ENCODE assay signal across 20 mouse cellular contexts in genomic region chr14:38630114-38630513, GRCm38 (mm10).
DNase-seq lines count a peak whose midpoint lies in the region; ATAC-seq and TF ChIP-seq lines count a peak whose summit lies in the region.
"Had no signal": no experiment of that assay in that cellular context is flagged by ENCODE, and none has a peak within 500 bp of the region (broad histone marks: within the 10 kb centered on the region; RNA-seq: fewer than 3 reads in every experiment).

No protein-coding gene starts in this region.

- no peaks in the 10 kb centered on the region for H3K36me3 ChIP-seq in forebrain, embryonic 15.5 days
- no peaks in the 10 kb centered on the region for H3K36me3 ChIP-seq in forebrain, embryonic 14.5 days (ENCODE audit: control insufficient read depth, insufficient read depth, low read length)
- H3K36me3 ChIP-seq in hindbrain, embryonic 14.5 days (replicated peaks; ENCODE audit: control insufficient read depth, insufficient read depth), result no peaks in the 10 kb centered on the region
- no peaks in the 10 kb centered on the region for H3K36me3 ChIP-seq in hindbrain, postnatal 0 days (ENCODE audit: insufficient read depth, low read length)
- H3K36me3 ChIP-seq in MEL (ENCODE audit: control insufficient read depth in 1 of 2, insufficient read depth in 2 of 2, low read length in 2 of 2), result peaks cover 0 to 17% of the 10 kb centered on the region in 2 experiments; a peak in 2 of 4 replicates
- H3K36me3 ChIP-seq: G1E had no signal

- H3K9ac ChIP-seq in forebrain, embryonic 15.5 days (replicated peaks), result no peak overlapping the region
- H3K9ac ChIP-seq in forebrain, embryonic 14.5 days (ENCODE audit: low read length), result no peak overlapping the region
- H3K9ac ChIP-seq in hindbrain, embryonic 14.5 days, result no peak overlapping the region
- no peak overlapping the region for H3K9ac ChIP-seq in hindbrain, postnatal 0 days (replicated peaks; ENCODE audit: low read length)
- no peak overlapping the region for H3K9ac ChIP-seq in MEL (ENCODE audit: control insufficient read depth, low read depth, low read length, poor library complexity, severe bottlenecking)

- TF ChIP-seq CTCF in hindbrain, postnatal 0 days (IDR thresholded peaks at IDR 0.05; ENCODE audit: low read depth), result no peak
- no peak for TF ChIP-seq CTCF in layer of hippocampus, adult 2 months (conservative IDR thresholded peaks at IDR 0.05)
- no peak for TF ChIP-seq CTCF in MEL (IDR thresholded peaks at IDR 0.05 in 2 of 3, conservative IDR thresholded peaks at IDR 0.05 in 1 of 3; ENCODE audit: control insufficient read depth in 1 of 3, insufficient read depth in 1 of 3, low read depth in 2 of 3, low read length in 3 of 3, poor library complexity in 1 of 3, severe bottlenecking in 1 of 3)

- H3K27me3 ChIP-seq in forebrain, embryonic 15.5 days, result no peaks in the 10 kb centered on the region
- H3K27me3 ChIP-seq in forebrain, embryonic 14.5 days (replicated peaks; ENCODE audit: control insufficient read depth, insufficient read depth, low read length), result no peaks in the 10 kb centered on the region
- no peaks in the 10 kb centered on the region for H3K27me3 ChIP-seq in hindbrain, embryonic 14.5 days (ENCODE audit: control insufficient read depth, insufficient read depth, low read length)
- no peaks in the 10 kb centered on the region for H3K27me3 ChIP-seq in hindbrain, postnatal 0 days (ENCODE audit: insufficient read depth, low read length)
- no peaks in the 10 kb centered on the region for H3K27me3 ChIP-seq in MEL (ENCODE audit: control insufficient read depth in 1 of 2, insufficient read depth in 2 of 2, low read length in 2 of 2)
- H3K27me3 ChIP-seq: CH12.LX, Patski had no signal

- TF ChIP-seq POLR2A in MEL (IDR thresholded peaks at IDR 0.05; ENCODE audit: control insufficient read depth in 1 of 2, insufficient read depth in 1 of 2, low read depth in 1 of 2, low read length in 2 of 2, poor library complexity in 1 of 2), result no peak

- no peak for DNase-seq in forebrain, embryonic 14.5 days (ENCODE audit: low spot score)
- no peak for DNase-seq in hindbrain, embryonic 14.5 days (ENCODE audit: low spot score)
- DNase-seq in hindbrain, postnatal 0 days (ENCODE audit: low spot score), result no peak
- no peak for DNase-seq in layer of hippocampus, adult 2 months (ENCODE audit: low spot score in 2 of 2)
- DNase-seq in layer of hippocampus, postnatal 14 days (ENCODE audit: low spot score in 2 of 2), result no peak
- DNase-seq in MEL (ENCODE audit: low read depth, low spot score), result peak; percentile 43
- no peak for DNase-seq in kidney, postnatal 36 days
- DNase-seq: adrenal gland, adult 2 months; adrenal gland, adult 8-10 months; adrenal gland, postnatal 10 days; adrenal gland, postnatal 14 days; adrenal gland, postnatal 25 days; adrenal gland, postnatal 36 days; B cell, adult 2 months had no signal

- whole genome bisulfite sequencing in forebrain, embryonic 15.5 days, result 72% methylated on average over 3 of the region's 3 CpGs
- 90% methylated on average over 3 of the region's 3 CpGs for WGBS in forebrain, embryonic 14.5 days
- 67% methylated on average over 3 of the region's 3 CpGs for WGBS in hindbrain, embryonic 14.5 days
- WGBS in hindbrain, postnatal 0 days, result 65% methylated on average over 3 of the region's 3 CpGs

- no peaks in the 10 kb centered on the region for H3K79me2 ChIP-seq in MEL (ENCODE audit: control insufficient read depth, insufficient read depth, low read length, poor library complexity)

- H3K9me3 ChIP-seq in forebrain, embryonic 15.5 days, result no peaks in the 10 kb centered on the region
- H3K9me3 ChIP-seq in forebrain, embryonic 14.5 days (replicated peaks; ENCODE audit: control insufficient read depth, low read length), result no peaks in the 10 kb centered on the region
- no peaks in the 10 kb centered on the region for H3K9me3 ChIP-seq in hindbrain, embryonic 14.5 days (ENCODE audit: control insufficient read depth, low read length)
- no peaks in the 10 kb centered on the region for H3K9me3 ChIP-seq in hindbrain, postnatal 0 days (ENCODE audit: low read length)
- no peaks in the 10 kb centered on the region for H3K9me3 ChIP-seq in MEL (replicated peaks; ENCODE audit: insufficient read depth, low read length)
- H3K9me3 ChIP-seq: G1E had no signal

- no peak for TF ChIP-seq RAD21 in MEL (IDR thresholded peaks at IDR 0.05; ENCODE audit: low read depth, low read length)

- H3K4me3 ChIP-seq in forebrain, embryonic 15.5 days, result no peak overlapping the region
- H3K4me3 ChIP-seq in forebrain, embryonic 14.5 days (ENCODE audit: low read depth, low read length), result no peak overlapping the region
- no peak overlapping the region for H3K4me3 ChIP-seq in hindbrain, embryonic 14.5 days (replicated peaks; ENCODE audit: low read length)
- H3K4me3 ChIP-seq in hindbrain, postnatal 0 days (ENCODE audit: low read length), result no peak overlapping the region
- H3K4me3 ChIP-seq in layer of hippocampus, adult 2 months, result no peak overlapping the region
- no peak overlapping the region for H3K4me3 ChIP-seq in MEL (ENCODE audit: control insufficient read depth in 1 of 2, insufficient read depth in 1 of 2, low read depth in 2 of 2, low read length in 2 of 2)

- H3K27ac ChIP-seq in forebrain, embryonic 15.5 days (replicated peaks), result no peak overlapping the region
- H3K27ac ChIP-seq in forebrain, embryonic 14.5 days (ENCODE audit: low read depth, low read length), result no peak overlapping the region
- no peak overlapping the region for H3K27ac ChIP-seq in hindbrain, embryonic 14.5 days
- H3K27ac ChIP-seq in hindbrain, postnatal 0 days, result no peak overlapping the region
- H3K27ac ChIP-seq in layer of hippocampus, adult 2 months, result 0 out of 2 replicates have a peak overlapping the region, but pooled peaks have one; percentile 0
- H3K27ac ChIP-seq in MEL (ENCODE audit: control insufficient read depth, low read depth, low read length), result no peak overlapping the region

- H3K4me2 ChIP-seq in forebrain, embryonic 15.5 days (replicated peaks), result no peak overlapping the region
- no peak overlapping the region for H3K4me2 ChIP-seq in forebrain, embryonic 14.5 days (ENCODE audit: low read length)
- H3K4me2 ChIP-seq in hindbrain, embryonic 14.5 days (replicated peaks), result no peak overlapping the region
- H3K4me2 ChIP-seq in hindbrain, postnatal 0 days (ENCODE audit: low read depth, low read length), result no peak overlapping the region

- TF ChIP-seq EP300 in MEL (IDR thresholded peaks at IDR 0.05; ENCODE audit: low read depth in 1 of 2, low read length in 2 of 2), result peak; percentile 62 to 66

- 0 out of 2 replicates have a peak, but pooled peaks have one; percentile 26 for ATAC-seq in forebrain, embryonic 15.5 days (replicated peaks)
- no peak; the same call in 1 of the 2 replicates for ATAC-seq in forebrain, embryonic 14.5 days
- ATAC-seq in hindbrain, embryonic 14.5 days (ENCODE audit: low FRiP score), result peak; percentile 26; the same call in 1 of the 2 replicates
- no peak for ATAC-seq in hindbrain, postnatal 0 days
- ATAC-seq: activated CD4-positive, CD25-positive, alpha-beta regulatory T cell, adult 4 months; CD4-positive, CD25-positive, alpha-beta regulatory T cell, adult 4 months; Patski had no signal

- H3K4me1 ChIP-seq in forebrain, embryonic 15.5 days, result 0 out of 2 replicates have a peak, but pooled peaks cover 5% of the 10 kb centered on the region
- H3K4me1 ChIP-seq in forebrain, embryonic 14.5 days (ENCODE audit: control insufficient read depth, insufficient read depth, low read length), result no peaks in the 10 kb centered on the region
- H3K4me1 ChIP-seq in hindbrain, embryonic 14.5 days (replicated peaks; ENCODE audit: control insufficient read depth, insufficient read depth, low read length), result 0 out of 2 replicates have a peak, but pooled peaks cover 3% of the 10 kb centered on the region
- no peaks in the 10 kb centered on the region for H3K4me1 ChIP-seq in hindbrain, postnatal 0 days (ENCODE audit: insufficient read depth, low read length)
- peaks cover 8 to 17% of the 10 kb centered on the region in 2 experiments; a peak in 3 of 4 replicates for H3K4me1 ChIP-seq in MEL (ENCODE audit: control insufficient read depth in 1 of 2, insufficient read depth in 2 of 2, low read length in 2 of 2)

TF ChIP-seq in MEL, 35 proteins besides CTCF, POLR2A, EP300 and RAD21:
- TF ChIP-seq TBP (IDR thresholded peaks at IDR 0.05; ENCODE audit: low read depth, low read length) (no peak), E2F4 (IDR thresholded peaks at IDR 0.05; ENCODE audit: borderline replicate concordance, low read depth, low read length) (no peak), CHD1 (IDR thresholded peaks at IDR 0.05; ENCODE audit: low read depth, low read length) (no peak), RCOR1 (IDR thresholded peaks at IDR 0.05; ENCODE audit: low read depth, low read length) (0 out of 2 replicates have a peak, but pooled peaks have one; percentile 26), GATA1 (IDR thresholded peaks at IDR 0.05; ENCODE audit: low read depth, low read length) (peak; percentile 80), USF1 (IDR thresholded peaks at IDR 0.05; ENCODE audit: low read depth, low read length) (no peak), POLR2AphosphoS5 (IDR thresholded peaks at IDR 0.05; ENCODE audit: borderline replicate concordance, low read depth, low read length) (no peak), BHLHE40 (IDR thresholded peaks at IDR 0.05; ENCODE audit: borderline replicate concordance, low read depth, low read length) (peak; percentile 28; the same call in 1 of the 2 replicates), TCF12 (IDR thresholded peaks at IDR 0.05; ENCODE audit: low read depth, low read length) (peak; percentile 73), ETS1 (IDR thresholded peaks at IDR 0.05; ENCODE audit: low read depth, low read length) (peak; percentile 41; the same call in 1 of the 2 replicates), MYB (IDR thresholded peaks at IDR 0.05; ENCODE audit: low read depth, low read length) (no peak), MEF2A (IDR thresholded peaks at IDR 0.05; ENCODE audit: extremely low read depth, insufficient replicate concordance, low read depth, low read length, poor library complexity, severe bottlenecking) (no peak), JUND (IDR thresholded peaks at IDR 0.05; ENCODE audit: low read depth, low read length) (no peak), KAT2A (conservative IDR thresholded peaks at IDR 0.05; ENCODE audit: low read depth, low read length) (no peak), SIN3A (IDR thresholded peaks at IDR 0.05; ENCODE audit: low read length) (no peak), ZMIZ1 (IDR thresholded peaks at IDR 0.05; ENCODE audit: low read depth, low read length) (no peak), ZKSCAN1 (IDR thresholded peaks at IDR 0.05; ENCODE audit: low read depth, low read length) (no peak)

Comparison
In these comparisons a context has a peak if more than half of its experiments do, and no peak if none do; other contexts are left out.
1. ATAC-seq: peak in forebrain, embryonic 15.5 days (single experiment) and hindbrain, embryonic 14.5 days (single experiment); none in forebrain, embryonic 14.5 days (single experiment) and hindbrain, postnatal 0 days (single experiment).